Mouse (Mus musculus) monocyte, adult 5-6 weeks (primary cell): ENCODE measurements around the gene Slc32a1. TPM values are rescaled to one million over a fixed set of nuclear protein-coding genes. Genes with fewer than 3 reads are reported as not detected.

Experiments used
- ATAC-seq: fragments of 153-309, 156-312 bp; replicated peaks from 2 replicates; pipeline ENCODE4 v1.8.0; 2017; ENCODE audit warnings: mild to moderate bottlenecking; ENCODE audit not compliant: low TSS enrichment, insufficient number of reproducible peaks, severe bottlenecking, poor library complexity, low FRiP score
- total RNA-seq: library from RNA; stranded (forward); fragments of 200-1000, 200-491, 200-594 nt; gene quantifications from 3 replicates; pipeline ENCODE4 v1.2.3, GENCODE M21; 2017

The Slc32a1 gene
- total RNA-seq: not detected in 3 replicates

DNA sequence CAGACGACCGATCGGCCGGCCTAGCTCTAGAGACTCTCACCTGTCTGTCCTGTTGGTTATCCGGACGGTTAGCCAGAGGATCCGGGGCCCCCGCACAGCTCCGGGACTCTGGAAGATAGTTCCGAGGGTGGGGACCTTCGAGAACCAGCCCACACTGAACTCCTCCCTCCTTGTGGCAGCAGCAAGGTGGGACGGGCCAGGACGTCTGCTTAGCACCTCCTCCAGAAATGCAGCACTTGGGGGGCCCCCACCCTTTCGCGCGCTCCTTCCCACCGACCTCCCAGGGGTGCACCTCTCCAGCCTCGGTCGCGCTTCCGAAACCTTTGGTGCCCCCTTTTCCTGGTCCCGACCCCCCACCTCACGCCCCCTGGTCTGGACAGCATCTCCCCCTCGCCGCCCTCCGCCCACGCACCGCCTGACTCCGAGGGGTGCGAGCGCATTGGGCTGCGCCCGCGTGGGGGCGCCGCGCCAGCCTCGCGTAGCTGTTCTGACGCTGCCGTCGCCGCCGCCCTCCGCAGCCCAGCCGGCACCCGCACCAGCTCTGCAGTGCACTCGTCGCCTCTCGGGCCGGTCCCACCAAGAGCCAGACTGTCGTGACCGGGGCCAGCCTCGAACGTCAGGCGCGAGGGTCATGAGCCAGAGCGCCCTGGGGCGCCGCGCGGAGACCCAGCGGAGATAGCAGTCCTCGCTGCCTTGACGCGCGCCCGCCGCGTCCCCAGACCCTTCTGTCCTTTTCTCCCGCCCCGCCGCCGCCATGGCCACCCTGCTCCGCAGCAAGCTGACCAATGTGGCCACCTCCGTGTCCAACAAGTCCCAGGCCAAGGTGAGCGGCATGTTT is at the start of gene Slc32a1:
TSS of gene Slc32a1 (plus strand) at position 280 of the 838 bp plus-strand sequence.
- ATAC-seq: no peak

DNA sequence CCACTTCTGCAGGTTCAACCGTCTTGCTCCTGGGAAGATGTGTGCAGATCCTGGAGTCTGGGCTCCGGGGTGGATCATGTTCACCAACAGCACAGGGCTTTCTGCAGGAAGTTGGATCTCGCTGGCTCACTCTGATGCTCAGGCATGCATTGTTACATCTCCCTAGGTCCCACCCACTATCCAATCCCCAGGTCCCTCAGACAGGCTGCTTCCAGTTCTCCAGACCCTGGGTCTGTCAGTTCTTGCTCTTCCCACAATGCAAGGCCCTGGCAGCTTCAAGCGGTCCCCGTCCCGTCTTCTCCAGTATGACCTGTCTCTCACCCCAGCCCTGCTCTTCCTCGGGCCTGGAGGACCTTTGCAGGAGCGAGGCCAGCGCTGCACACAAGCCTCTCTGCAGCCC is 49.8 kb upstream of the Slc32a1 start:
- no peak for ATAC-seq

DNA sequence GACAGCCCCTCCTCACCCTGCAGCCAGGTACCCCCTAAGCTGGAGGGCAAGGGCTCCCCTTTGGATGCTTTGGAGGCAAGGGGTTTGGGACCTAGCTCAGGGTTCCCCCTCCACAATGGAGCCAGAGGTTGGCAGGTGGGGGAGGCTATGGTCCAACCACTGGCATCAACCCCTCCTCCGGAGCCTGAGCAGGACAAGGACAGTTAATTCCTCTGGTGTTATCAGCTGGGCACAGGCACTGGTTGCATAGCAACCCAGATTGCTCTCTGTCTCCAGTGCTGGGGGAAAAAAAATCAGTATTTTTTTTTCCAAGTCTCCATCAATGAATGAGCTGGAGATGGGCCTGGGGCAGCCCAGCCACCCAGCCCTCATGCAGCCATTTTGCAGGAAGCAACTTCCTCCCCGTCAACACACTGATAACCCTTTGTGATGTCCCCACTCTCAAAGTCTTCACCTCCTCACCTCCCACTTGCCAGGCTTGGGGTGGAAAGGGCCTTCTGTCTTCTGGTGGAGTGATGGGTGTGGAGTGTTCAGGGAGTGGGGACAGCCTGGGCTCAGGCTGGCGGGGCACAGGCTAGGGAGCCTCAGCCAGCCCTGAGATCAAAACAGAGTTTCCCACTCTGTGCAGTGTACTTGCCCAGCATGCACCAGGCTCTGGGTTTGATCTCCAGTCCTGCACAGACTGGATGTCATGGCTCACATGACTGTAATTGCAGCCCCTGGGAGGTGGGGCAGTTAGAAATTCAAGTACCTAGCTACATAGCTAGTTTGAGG is 49.0 kb upstream of the Slc32a1 start:
- ATAC-seq: no peak

DNA sequence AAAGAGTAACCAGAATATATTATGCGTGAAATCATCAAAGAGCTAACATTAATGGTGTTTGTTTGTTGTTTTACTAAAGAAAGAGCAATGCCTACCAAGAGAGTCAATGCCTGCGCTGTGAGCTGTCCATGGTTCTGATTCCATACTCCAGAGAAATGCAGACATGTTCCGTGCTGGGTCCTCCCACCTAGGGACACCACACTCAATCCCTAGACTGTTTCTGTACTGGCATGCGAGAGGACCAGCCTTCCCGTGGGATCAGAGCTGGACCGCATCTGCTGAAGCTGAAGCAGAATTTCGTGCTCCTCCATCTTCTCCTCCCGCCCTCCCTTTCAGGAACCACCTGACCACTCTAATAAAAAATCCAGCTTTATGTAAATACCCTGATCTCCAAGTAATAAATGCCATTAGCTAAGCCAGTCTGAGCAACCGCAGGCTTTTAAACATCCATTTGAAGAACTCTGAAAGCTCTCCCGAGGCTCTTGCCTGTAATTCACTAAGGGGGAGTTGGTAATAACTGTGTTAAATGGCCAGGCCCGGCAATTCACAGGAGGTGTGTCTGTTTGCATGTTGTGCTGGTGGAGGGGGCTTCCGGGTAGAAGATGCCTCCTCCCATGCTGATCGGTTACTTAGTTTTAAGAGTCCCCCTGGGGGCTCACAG is 40.0 kb upstream of the Slc32a1 start:
- no peak for ATAC-seq

DNA sequence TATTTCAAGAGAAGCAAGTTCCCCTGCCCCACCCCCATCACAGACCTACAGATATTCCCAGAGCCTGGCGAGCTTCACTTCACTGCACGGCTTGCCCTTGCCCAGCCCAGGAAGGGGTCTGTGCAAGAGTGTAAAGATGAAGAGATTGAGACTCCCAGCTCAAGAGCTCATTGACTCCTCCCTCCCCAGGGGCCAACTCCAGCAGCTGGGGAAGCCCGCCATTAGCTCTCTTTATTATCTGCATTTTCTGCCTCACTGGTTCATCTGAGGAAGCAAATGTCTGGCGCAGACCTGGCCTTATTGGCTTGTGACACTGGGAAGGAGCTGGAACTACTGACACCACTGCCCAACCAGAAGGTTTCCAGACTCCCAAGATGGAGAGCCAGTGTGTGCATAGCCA is 30.6 kb upstream of the Slc32a1 start:
- ATAC-seq: no peak

DNA sequence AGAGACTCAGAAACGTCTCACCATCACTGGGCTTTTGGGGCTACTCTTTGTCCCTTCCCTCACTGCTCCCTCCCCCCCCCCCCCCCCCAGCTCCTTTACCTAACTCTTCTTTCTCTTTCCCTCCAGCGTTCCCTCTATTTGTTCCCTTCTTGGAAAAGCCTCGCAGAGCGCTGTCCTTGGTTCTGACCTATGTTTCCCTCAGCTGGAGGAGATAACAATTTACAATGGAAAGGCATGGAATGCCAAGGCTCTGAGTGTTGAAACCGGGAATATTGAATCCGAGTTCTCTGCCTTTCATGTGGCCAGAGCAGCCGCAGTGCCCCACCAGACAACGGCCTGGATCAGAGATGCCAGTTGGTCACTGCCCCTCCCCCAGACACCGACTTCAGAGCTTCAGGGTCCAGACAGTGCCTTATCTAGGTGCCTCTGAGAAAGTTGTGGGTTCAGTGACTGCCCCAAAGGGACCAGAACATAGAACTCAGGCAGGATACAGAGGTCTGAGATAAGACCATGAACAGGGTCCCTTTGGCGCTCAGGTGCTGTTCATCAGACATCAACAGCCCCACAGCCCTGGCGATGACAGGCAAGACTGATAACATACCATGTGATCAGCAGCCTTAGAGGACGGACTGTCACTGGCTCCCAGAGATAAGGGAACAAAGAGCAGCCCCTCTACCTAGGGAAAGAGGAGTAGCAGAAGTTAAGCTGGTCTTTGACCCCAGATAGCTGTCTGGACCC is 25.8 kb upstream of the Slc32a1 start:
- no peak for ATAC-seq

DNA sequence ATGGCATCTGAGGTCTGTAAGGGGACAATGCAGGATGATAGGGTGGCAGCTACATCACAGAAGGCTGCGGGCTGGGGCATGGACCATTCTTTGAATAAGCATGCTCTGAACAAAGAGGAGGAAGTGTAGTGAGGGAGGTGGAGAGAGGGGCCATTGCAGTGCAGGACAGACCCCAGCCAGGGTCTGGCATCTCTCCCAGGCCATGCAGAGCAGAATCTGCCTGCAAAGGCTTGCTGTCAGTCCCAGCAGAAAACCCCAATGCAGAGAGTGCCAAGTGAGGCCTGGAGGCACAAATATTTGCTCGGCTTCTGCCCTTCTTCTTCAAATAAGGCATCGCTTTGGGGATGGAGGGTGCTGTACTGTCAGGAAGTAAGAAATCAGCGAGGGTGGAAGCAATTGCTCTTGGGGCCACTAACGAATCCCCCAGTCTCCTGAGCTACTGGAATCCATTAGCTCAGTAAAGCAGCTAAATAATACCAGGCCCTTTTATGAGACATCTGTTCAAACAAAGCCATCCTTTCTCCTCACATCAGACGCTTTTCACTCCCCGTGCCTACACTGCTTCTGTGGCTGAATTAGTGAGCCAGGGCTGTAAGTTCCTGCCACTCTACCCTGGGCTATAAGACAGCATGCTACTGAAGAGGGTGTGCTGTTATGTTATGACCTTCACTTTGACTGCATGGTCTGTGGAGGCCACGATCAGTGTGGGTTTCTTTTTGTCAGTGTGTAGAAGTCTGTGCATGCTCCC is 21.9 kb upstream of the Slc32a1 start:
- ATAC-seq: no peak

DNA sequence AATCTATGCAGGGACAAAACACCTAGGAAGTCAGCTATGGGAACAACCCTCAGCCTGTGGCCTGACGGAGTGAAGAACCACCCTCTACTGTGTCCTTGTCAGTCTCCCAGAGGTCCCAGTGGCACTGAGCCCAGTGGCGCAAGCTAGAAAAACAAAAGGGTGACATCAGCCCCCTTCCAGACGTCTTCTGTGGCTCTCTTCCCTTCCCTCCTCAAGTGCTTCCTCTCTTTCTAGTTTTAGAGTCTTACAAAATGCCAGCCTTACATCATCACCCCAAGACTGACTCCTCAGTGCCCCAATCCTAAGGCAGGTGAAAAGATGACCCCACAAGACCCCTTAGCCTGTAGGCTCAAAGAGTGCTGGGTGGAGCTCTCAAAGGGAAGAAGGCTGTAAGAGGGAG is 20.1 kb upstream of the Slc32a1 start:
- ATAC-seq: no peak

DNA sequence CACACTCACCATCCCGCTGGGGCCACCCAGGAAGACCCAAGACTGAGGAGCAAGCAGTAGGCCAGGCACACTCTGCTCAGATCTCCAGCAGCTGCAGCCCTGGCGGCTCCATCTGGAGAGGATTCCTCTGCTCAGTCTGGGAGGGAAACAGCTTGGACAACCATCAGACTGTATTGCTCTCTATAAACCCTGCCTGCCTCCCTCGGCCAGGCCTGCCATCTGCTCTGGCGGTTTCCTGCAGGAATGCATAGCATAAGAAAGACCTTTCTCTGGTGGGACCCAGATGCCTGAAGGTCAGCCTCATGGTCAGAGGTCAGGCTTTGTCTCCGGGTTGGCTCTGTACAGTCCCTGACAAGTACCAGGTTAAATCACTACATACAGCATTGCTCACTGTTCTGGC is 19.3 kb upstream of the Slc32a1 start:
- ATAC-seq: no peak

DNA sequence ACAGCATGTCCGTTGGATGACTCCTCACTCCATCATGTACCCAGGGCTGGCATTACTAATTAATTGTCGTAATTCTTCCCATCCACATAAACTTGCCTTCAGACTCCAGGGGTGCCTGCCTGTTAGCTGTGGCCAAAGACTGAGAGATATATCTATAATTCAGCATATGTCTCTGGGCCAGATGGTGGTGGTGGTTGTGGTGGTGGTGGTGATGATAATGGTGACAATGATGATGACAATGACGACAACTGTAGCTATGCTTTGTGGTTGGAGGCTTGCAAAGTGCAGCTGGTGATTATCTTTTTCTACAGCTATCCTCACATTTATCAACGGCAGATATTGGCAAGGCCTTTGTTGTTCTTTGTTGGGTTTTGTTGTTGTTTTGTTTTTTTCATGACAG is 17.2 kb upstream of the Slc32a1 start:
- ATAC-seq: no peak

DNA sequence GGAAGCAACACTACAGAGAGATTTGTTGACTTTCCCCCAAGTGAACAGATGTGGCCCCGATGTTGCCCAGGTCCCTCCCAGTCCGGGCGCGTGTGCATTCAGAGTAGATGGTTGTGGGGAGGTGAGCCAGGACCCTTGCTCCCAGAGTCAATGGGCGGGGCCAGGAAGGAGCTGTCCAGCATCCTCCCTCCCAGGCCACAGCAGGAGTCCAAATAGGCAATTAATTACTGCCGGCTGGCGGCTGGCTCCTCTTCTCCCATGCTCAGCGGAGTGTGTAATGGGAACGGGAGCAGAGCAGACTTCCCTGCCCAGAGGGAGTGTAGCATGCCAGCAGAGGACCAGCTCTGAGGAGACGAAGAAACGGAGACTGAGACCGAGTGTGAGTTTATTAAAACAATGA is 15.5 kb upstream of the Slc32a1 start:
- no peak for ATAC-seq

DNA sequence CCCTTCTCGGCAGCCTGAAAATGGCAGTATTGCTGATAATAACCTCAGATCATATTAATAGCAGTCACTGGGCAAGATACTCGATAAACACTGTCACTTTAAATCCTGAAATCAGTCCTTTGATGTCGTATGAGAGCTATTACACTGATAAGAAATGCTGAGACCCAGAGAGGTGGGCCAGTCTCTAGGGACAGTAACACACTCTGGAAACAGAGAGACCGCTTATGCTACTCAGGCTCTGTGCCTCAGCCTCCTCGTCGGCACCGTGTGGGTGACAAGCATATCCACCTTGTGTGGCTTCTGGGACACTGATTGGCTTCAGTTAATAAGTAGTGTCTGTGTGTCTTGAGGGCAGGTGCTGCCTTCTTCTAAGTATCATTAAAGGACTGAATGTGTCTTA is 15.0 kb upstream of the Slc32a1 start:
- ATAC-seq: no peak

DNA sequence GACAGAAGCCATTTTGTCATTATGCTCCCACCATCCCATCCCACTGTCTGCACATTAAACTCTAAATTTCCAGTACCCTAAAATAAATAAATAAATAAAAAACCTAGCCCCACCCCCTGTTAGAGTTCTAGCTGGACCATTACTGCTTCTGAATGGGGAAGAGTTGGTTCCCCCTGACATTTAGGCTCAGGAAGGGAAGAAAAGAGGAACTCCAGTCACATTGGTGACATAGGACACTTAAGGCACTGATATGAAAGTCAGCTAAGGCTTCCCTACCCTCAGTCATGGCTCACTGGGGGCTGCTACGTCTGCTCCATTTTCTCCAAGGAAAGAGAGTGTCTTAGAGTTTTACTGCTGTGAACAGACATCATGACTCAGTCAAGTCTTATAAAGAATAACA is 13.8 kb upstream of the Slc32a1 start:
- peak; percentile 67; the same call in 1 of the 2 replicates for ATAC-seq

DNA sequence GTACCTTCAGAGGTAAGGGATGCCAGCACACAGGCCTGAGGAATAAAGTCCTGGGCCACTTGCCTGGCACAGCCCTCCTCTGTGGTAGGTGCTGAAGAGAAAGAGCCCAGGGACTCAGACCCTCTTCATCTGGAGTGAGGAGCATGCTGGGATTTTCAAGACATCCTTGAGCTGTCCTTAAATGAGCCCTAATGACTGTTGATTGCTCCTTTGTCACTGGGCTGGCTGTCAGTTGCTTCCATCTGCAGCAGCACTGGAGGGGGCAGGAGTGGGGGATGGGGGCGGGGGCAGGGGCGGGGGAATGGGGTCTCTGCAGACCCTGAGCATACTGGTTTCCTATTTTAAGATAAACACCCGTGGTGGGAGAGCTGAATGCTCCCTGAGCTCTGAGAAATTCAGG is 10.1 kb upstream of the Slc32a1 start:
- ATAC-seq: no peak

DNA sequence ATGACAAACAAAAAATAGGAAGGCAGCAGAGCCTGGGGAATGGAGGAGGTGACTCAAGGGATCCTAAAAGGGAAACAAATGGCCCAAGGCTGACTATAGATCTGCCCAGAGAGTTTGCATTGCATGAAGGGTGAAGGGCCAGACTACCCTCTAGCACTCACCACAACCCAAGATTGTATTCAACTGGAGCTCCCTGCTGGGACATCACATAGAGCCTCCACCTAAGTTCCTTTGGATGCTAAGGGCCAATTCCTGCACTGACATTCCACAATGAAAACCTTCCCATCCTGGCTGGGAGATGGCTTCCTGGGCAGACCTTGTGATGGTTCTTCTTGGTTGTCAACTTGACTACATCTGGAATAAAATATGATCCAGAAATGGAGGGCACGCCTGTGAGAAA is 9.2 kb upstream of the Slc32a1 start:
- no peak for ATAC-seq

DNA sequence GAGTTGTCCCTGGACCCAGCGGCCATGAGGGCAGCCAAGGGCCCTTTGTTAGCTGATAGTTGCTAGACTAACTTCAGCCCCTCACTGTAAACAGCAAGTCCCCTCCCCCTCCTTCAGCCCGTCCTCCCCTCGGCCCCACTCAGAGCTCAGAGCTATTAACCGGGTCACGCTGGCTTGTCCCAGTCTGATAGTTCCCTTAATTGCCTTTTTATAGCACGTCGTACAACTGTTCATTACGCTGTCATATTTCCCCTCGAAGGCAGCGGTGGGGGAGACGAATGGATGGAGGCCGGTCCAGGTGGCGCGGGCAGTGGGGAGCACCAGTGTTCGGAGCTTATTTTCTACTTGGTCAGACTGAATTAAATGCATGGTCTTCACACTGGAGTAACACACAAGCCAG is 7.9 kb upstream of the Slc32a1 start:
- ATAC-seq: no peak

DNA sequence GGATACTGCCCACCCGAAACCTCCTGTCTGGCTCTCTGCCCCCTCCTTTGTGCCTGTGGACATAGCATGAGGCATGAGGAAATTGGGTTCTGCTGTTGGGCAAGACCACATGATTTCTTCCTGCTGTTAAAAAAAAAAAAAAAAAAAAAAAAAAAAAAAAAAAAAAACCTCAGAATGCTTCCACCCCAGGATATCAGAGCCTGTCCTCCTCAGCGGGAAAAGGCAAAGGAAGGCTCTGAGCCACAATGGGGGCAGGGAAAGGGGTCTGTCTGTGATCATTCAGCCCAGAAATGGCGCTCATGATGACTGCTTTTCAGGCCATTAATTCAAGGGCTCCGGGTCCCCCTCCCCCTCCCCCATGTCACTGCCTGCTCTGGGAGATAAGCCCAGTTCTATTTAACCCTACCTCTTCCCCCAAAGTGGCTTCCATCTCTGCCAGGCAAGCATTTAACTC is 4.0 kb upstream of the Slc32a1 start:
- ATAC-seq: no peak

DNA sequence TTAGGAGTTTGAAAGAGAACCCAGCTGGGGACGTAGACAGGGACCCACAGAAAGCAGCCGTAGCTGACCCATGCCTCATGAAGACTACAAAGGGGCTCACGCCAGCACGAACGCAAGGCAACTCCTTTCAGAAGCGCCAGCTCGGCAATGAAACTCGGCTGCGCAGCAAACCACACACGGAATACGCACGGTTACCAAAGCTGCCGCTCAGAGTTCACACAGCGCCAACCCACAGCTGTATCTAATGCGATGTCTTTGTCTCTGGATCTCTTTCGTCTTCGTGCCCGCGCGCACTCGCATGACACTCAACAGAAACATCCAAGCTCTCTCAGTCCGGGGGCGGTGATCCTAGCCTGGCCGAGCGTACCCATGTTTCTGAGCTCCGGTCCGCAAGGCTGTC is 886 bp upstream of the Slc32a1 start:
- no peak for ATAC-seq
